Mouse (Mus musculus): ENCODE results near the gene Snu13.

GRCm38 (mm10) chr15:82016101-82016808 is 31.1 kb downstream of the Snu13 start:
- TF ChIP-seq ZNF384 (IDR thresholded peaks at IDR 0.05; ENCODE audit: low read depth, low read length) (no peak), HCFC1 (IDR thresholded peaks at IDR 0.05; ENCODE audit: borderline replicate concordance, insufficient read depth, low read length) (no peak), ZC3H11A (IDR thresholded peaks at IDR 0.05; ENCODE audit: borderline replicate concordance, low read depth, low read length) (no peak; the same call in 1 of the 2 replicates), MAFK (IDR thresholded peaks at IDR 0.05; ENCODE audit: insufficient read depth, low read depth, low read length) (no peak)

Measured in ES-E14 (cell line).